Mouse (Mus musculus): ENCODE data around the gene Fam81b. TPM values are rescaled to one million over a fixed set of nuclear protein-coding genes. Genes with fewer than 3 reads are reported as not detected.

Fam81b gene
- polyA plus RNA-seq, 1 experiment from 2014 or later = not detected

DNA sequence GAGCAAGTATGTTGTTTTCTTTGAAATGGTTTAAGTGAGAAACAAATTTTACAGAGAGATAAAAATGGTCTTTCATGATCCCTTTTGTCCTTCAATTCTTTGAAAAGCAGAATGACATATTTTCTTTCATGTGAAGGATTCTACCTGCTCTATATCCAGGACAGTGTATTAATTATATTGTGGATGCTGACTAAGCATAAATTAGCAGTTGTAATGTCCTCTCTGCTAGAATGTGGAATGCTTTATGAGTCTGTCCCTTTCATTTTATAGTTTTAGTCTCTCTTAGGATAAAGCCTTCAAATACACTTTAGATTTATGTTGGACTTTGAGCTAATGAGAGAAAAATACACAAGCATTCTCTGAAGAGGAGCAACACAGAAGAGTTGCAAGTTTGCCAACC, 130.6 kb downstream of the Fam81b start:
- ATAC-seq (replicated peaks; ENCODE audit: low FRiP score) (no peak), DNase-seq (ENCODE audit: low spot score) (no peak)
- H3K27ac ChIP-seq (ENCODE audit: low read depth, low read length) = no peak overlapping the region
- H3K9me3 ChIP-seq (ENCODE audit: control insufficient read depth, low read length) = no peaks in the 10 kb centered on the region
- no peak overlapping the region for H3K9ac ChIP-seq (ENCODE audit: low read depth, low read length)
- H3K4me2 ChIP-seq = no peak overlapping the region
- peaks cover 16% of the 10 kb centered on the region for H3K36me3 ChIP-seq (ENCODE audit: control insufficient read depth, insufficient read depth, low read length)
- no peaks in the 10 kb centered on the region for H3K4me1 ChIP-seq (replicated peaks; ENCODE audit: control insufficient read depth, insufficient read depth, low read length)
- no peaks in the 10 kb centered on the region for H3K27me3 ChIP-seq (replicated peaks; ENCODE audit: control insufficient read depth, insufficient read depth, low read length)
- H3K4me3 ChIP-seq (ENCODE audit: low read depth, low read length) = no peak overlapping the region

DNA sequence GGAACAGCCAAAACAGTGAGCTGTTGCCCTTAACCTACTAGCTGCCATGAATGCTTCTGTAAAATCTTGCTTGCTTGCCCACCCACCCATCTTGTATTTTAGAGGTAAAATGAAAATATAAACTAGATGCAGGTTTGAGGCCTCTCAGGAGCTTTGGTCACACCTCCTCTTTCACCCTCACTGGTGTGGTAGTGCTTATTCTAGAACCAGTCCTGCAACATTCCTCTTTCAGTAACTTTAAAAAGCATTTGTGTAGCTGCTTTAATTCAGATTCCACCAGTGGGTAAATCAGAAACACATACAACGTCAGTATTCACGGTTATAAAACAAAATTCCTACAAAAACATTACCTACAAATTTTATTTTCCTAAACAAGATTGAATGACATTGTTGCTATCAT, 144.3 kb downstream of the Fam81b start:
- H3K4me1 ChIP-seq (replicated peaks; ENCODE audit: control insufficient read depth, insufficient read depth, low read length) = no peaks in the 10 kb centered on the region
- no peak for ATAC-seq (replicated peaks; ENCODE audit: low FRiP score)
- 90% methylated on average over 2 of the region's 2 CpGs for WGBS
- H3K36me3 ChIP-seq (ENCODE audit: control insufficient read depth, insufficient read depth, low read length) = peaks cover 4% of the 10 kb centered on the region; the same call in 1 of the 2 replicates
- no peak overlapping the region for H3K27ac ChIP-seq (ENCODE audit: low read depth, low read length)
- no peak overlapping the region for H3K4me2 ChIP-seq
- DNase-seq (ENCODE audit: low spot score) = no peak
- no peaks in the 10 kb centered on the region for H3K9me3 ChIP-seq (ENCODE audit: control insufficient read depth, low read length)
- H3K9ac ChIP-seq (ENCODE audit: low read depth, low read length) = no peak overlapping the region
- H3K27me3 ChIP-seq (replicated peaks; ENCODE audit: control insufficient read depth, insufficient read depth, low read length) = no peaks in the 10 kb centered on the region
- H3K4me3 ChIP-seq (ENCODE audit: low read depth, low read length) = no peak overlapping the region

DNA sequence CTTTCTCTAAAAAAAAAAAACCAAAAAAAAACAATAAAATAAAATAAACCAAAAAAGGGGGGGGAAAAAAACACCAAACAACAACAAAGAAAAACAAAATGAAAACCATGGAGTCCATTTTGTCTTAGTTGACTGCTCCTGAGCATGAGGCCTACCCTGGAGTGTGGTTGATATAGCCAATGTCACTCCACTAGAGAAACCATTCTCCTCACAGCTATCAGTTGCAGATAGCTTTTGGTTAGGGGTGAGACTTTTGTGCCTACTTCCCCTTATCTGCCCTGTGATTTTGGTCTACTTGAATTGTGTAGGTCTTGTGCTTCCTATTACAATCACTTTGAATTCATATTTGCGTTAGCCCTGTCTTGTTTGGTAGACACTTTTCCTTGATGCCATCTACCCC, 147.4 kb downstream of the Fam81b start:
- WGBS = 97% methylated on average over 1 of the region's 1 CpGs

DNA sequence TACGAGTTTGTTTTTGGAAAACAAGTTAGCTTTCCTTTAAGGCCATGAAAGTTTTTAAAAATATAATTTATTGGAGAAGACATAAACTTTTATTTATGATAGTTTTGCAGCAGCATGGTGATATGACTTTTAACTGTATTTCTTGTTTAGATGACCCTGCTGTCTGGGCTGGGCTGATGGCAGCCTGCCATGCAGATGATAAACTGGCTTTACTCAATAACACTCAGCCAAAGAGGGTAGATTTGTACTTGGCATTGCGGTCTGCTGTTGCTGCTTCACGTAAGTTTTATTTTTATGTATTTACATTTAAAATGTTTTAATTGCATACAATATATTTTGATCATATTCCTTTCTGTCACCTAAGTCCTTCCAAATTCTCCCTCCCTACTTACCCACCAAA, 147.8 kb downstream of the Fam81b start:
- Histone ChIP-seq H3K4me1 (replicated peaks; ENCODE audit: control insufficient read depth, insufficient read depth, low read length) (no peaks in the 10 kb centered on the region), H3K27ac (ENCODE audit: low read depth, low read length) (no peak overlapping the region), H3K36me3 (ENCODE audit: control insufficient read depth, insufficient read depth, low read length) (peaks cover 10% of the 10 kb centered on the region; the same call in 1 of the 2 replicates), H3K4me3 (ENCODE audit: low read depth, low read length) (no peak overlapping the region), H3K27me3 (replicated peaks; ENCODE audit: control insufficient read depth, insufficient read depth, low read length) (no peaks in the 10 kb centered on the region), H3K4me2 (no peak overlapping the region), H3K9ac (ENCODE audit: low read depth, low read length) (no peak overlapping the region), H3K9me3 (ENCODE audit: control insufficient read depth, low read length) (no peaks in the 10 kb centered on the region)
- DNase-seq (ENCODE audit: low spot score) (no peak), ATAC-seq (replicated peaks; ENCODE audit: low FRiP score) (no peak)
- 95% methylated on average over 3 of the region's 3 CpGs for WGBS

More for the DNA sequence above, 147.4 kb downstream of the Fam81b start:
- Histone ChIP-seq H3K27me3 (replicated peaks; ENCODE audit: control insufficient read depth, insufficient read depth, low read length) (no peaks in the 10 kb centered on the region), H3K9me3 (ENCODE audit: control insufficient read depth, low read length) (no peaks in the 10 kb centered on the region), H3K4me3 (ENCODE audit: low read depth, low read length) (no peak overlapping the region), H3K4me1 (replicated peaks; ENCODE audit: control insufficient read depth, insufficient read depth, low read length) (no peaks in the 10 kb centered on the region), H3K36me3 (ENCODE audit: control insufficient read depth, insufficient read depth, low read length) (peaks cover 10% of the 10 kb centered on the region; the same call in 1 of the 2 replicates), H3K27ac (ENCODE audit: low read depth, low read length) (no peak overlapping the region), H3K4me2 (no peak overlapping the region), H3K9ac (ENCODE audit: low read depth, low read length) (no peak overlapping the region)
- DNase-seq (ENCODE audit: low spot score) (no peak), ATAC-seq (replicated peaks; ENCODE audit: low FRiP score) (no peak)

Small RNA genes lying within 50 kb of the gene (microRNA-seq; reads per million reads assigned to microRNA genes)
- not detected for gene Gm24025 (ENCODE audit: borderline number of aligned reads)

Other genes starting within 250 kb of the Fam81b start
- gene Gpr150, start 248.1 kb downstream of the Fam81b start, polyA plus RNA-seq (2014; fragmentation: Nextera tagmentation; extraction: Ambion mirVana) = 2.9 and 3.6 TPM in 2 replicates
- 5.0 and 5.1 TPM in 2 replicates for gene Arsk, start 206.4 kb downstream of the Fam81b start, polyA plus RNA-seq (2014; fragmentation: Nextera tagmentation; extraction: Ambion mirVana)
- gene Ttc37, start 206.3 kb downstream of the Fam81b start, polyA plus RNA-seq (2014; fragmentation: Nextera tagmentation; extraction: Ambion mirVana) = 12.5 and 15.1 TPM in 2 replicates
- gene Mctp1, start 79.5 kb upstream of the Fam81b start, polyA plus RNA-seq (2014; fragmentation: Nextera tagmentation; extraction: Ambion mirVana) = 0.89 and 1.5 TPM in 2 replicates